Mouse (Mus musculus) midbrain, embryonic 10.5 days (tissue): ENCODE measurements at regions not wholly inside any gene's neighbourhood (a gene's known extent, or its start where the extent isn't known, plus 50 kb on each side); places are given as distances from the start of the nearest gene placed in this dataset.

Experiments
- DNase-seq: peaks from one replicate; pipeline ENCODE4 v3.0.0-alpha.2; 2017; ENCODE audit warnings: low spot score
- H3K27ac ChIP-seq: fragments of 300-500 bp; sonication (generic); replicated peaks from 2 replicates; pipeline ENCODE4 v1.5.1; 2016; ENCODE audit warnings: mild to moderate bottlenecking
- H3K27me3 ChIP-seq: fragments of 300-500 bp; sonication (generic); 2 replicates; pipeline ENCODE4 v1.6.1; 2016; ENCODE audit warnings: low read depth, mild to moderate bottlenecking; ENCODE audit not compliant: poor library complexity, severe bottlenecking
- H3K36me3 ChIP-seq: fragments of 300-500 bp; sonication (generic); 2 replicates; pipeline ENCODE4 v1.6.1; 2016; ENCODE audit warnings: mild to moderate bottlenecking, moderate library complexity
- H3K4me1 ChIP-seq: fragments of 300-500 bp; sonication (generic); 2 replicates; pipeline ENCODE4 v1.6.1; 2016
- H3K4me3 ChIP-seq: fragments of 300-500 bp; sonication (generic); 2 replicates; pipeline ENCODE4 v1.5.1; 2016; ENCODE audit warnings: mild to moderate bottlenecking, moderate library complexity
- H3K9me3 ChIP-seq: fragments of 300-500 bp; sonication (generic); replicated peaks from 2 replicates; pipeline ENCODE4 v1.6.1; 2016; ENCODE audit warnings: mild to moderate bottlenecking
- WGBS: fragments of 180-500 bp; shearing (Covaris S2); methylation state at CpG from one replicate; pipeline ENCODE4 v1.1.7; 2016; 5-methylcytosine and 5-hydroxymethylcytosine counted together

- H3K9me3 ChIP-seq = no peaks in the 10 kb centered on the region
- no peaks in the 10 kb centered on the region for H3K4me1 ChIP-seq
- DNase-seq = no peak
- H3K27ac ChIP-seq = no peak overlapping the region
- H3K4me3 ChIP-seq = no peak overlapping the region
- H3K27me3 ChIP-seq = no peaks in the 10 kb centered on the region
- 83% methylated on average over 5 of the region's 5 CpGs for WGBS
- no peaks in the 10 kb centered on the region for H3K36me3 ChIP-seq
Observed at GRCm38 (mm10) chr2:102970221-102970620, 68.8 kb upstream of the Cd44 start.

- H3K4me3 ChIP-seq = no peak overlapping the region
- H3K27ac ChIP-seq = no peak overlapping the region
- no peaks in the 10 kb centered on the region for H3K9me3 ChIP-seq
- DNase-seq = no peak
- WGBS = 87% methylated on average over 7 of the region's 7 CpGs
- H3K27me3 ChIP-seq = no peaks in the 10 kb centered on the region
- no peaks in the 10 kb centered on the region for H3K36me3 ChIP-seq
- no peaks in the 10 kb centered on the region for H3K4me1 ChIP-seq
Observed at GRCm38 (mm10) chr2:102967950-102968722, 66.7 kb upstream of the Cd44 start.

- Histone ChIP-seq H3K27ac (no peak overlapping the region), H3K9me3 (no peaks in the 10 kb centered on the region), H3K36me3 (no peaks in the 10 kb centered on the region), H3K4me1 (no peaks in the 10 kb centered on the region), H3K27me3 (no peaks in the 10 kb centered on the region), H3K4me3 (no peak overlapping the region)
- no peak for DNase-seq
- 83% methylated on average over 4 of the region's 4 CpGs for WGBS
Observed at GRCm38 (mm10) chr2:102967417-102967816, 66.0 kb upstream of the Cd44 start.

- Histone ChIP-seq H3K4me3 (no peak overlapping the region), H3K4me1 (peaks cover 11% of the 10 kb centered on the region), H3K9me3 (no peaks in the 10 kb centered on the region), H3K27me3 (no peaks in the 10 kb centered on the region), H3K36me3 (no peaks in the 10 kb centered on the region), H3K27ac (peak overlapping the region; percentile 63; the same call in 1 of the 2 replicates)
- no peak for DNase-seq
- 92% methylated on average over 5 of the region's 5 CpGs for WGBS
Observed at GRCm38 (mm10) chr2:102959067-102959645, 57.7 kb upstream of the Cd44 start.

GRCm38 (mm10) chr2:102958529-102958928 is 57.1 kb upstream of the Cd44 start:
- WGBS = 91% methylated on average over 9 of the region's 9 CpGs
- H3K36me3 ChIP-seq = no peaks in the 10 kb centered on the region
- no peaks in the 10 kb centered on the region for H3K27me3 ChIP-seq
- no peak overlapping the region for H3K4me3 ChIP-seq
- DNase-seq = no peak
- 0 out of 2 replicates have a peak overlapping the region, but pooled peaks have one; percentile 2 for H3K27ac ChIP-seq
- peaks cover 11% of the 10 kb centered on the region for H3K4me1 ChIP-seq
- H3K9me3 ChIP-seq = no peaks in the 10 kb centered on the region

GRCm38 (mm10) chr2:102957811-102958210 is 56.3 kb upstream of the Cd44 start:
- H3K9me3 ChIP-seq = no peaks in the 10 kb centered on the region
- no peaks in the 10 kb centered on the region for H3K36me3 ChIP-seq
- DNase-seq = no peak
- WGBS = 85% methylated on average over 5 of the region's 5 CpGs
- no peak overlapping the region for H3K27ac ChIP-seq
- H3K4me1 ChIP-seq = peaks cover 11% of the 10 kb centered on the region
- no peaks in the 10 kb centered on the region for H3K27me3 ChIP-seq
- H3K4me3 ChIP-seq = no peak overlapping the region

GRCm38 (mm10) chr2:102956858-102957242 is 55.4 kb upstream of the Cd44 start:
- no peak overlapping the region for H3K4me3 ChIP-seq
- WGBS = 93% methylated on average over 6 of the region's 6 CpGs
- peaks cover 11% of the 10 kb centered on the region for H3K4me1 ChIP-seq
- no peaks in the 10 kb centered on the region for H3K27me3 ChIP-seq
- H3K9me3 ChIP-seq = no peaks in the 10 kb centered on the region
- H3K36me3 ChIP-seq = no peaks in the 10 kb centered on the region
- no peak for DNase-seq
- no peak overlapping the region for H3K27ac ChIP-seq

- Histone ChIP-seq H3K27ac (no peak overlapping the region), H3K4me1 (peaks cover 11% of the 10 kb centered on the region), H3K36me3 (no peaks in the 10 kb centered on the region), H3K4me3 (no peak overlapping the region), H3K9me3 (no peaks in the 10 kb centered on the region), H3K27me3 (no peaks in the 10 kb centered on the region)
- WGBS = 94% methylated on average over 7 of the region's 7 CpGs
- no peak for DNase-seq
Observed at GRCm38 (mm10) chr2:102956108-102956857, 54.8 kb upstream of the Cd44 start.

- Histone ChIP-seq H3K27ac (no peak overlapping the region), H3K27me3 (no peaks in the 10 kb centered on the region), H3K4me3 (no peak overlapping the region), H3K9me3 (no peaks in the 10 kb centered on the region), H3K4me1 (peaks cover 11% of the 10 kb centered on the region), H3K36me3 (no peaks in the 10 kb centered on the region)
- WGBS = 83% methylated on average over 4 of the region's 4 CpGs
- DNase-seq = no peak
Observed at GRCm38 (mm10) chr2:102955232-102955631, 53.8 kb upstream of the Cd44 start.
